Mouse (Mus musculus): Measurements from ENCODE around the gene Tcf19. TPM values are rescaled to one million over a fixed set of nuclear protein-coding genes. Genes with fewer than 3 reads are reported as not detected.
"Not testable (repeated sequence)": the region's sequence is repeated elsewhere in the genome, so short reads cannot be mapped to it uniquely, and the experiment has no call there.

Tcf19 gene
- polyA plus RNA-seq, 1 experiment from 2014 or later: 14.9 TPM

- no peaks in the 10 kb centered on the region for H3K27me3 ChIP-seq
- no peak overlapping the region for H3K4me3 ChIP-seq
- no peak overlapping the region for H3K4me2 ChIP-seq
- H3K4me1 ChIP-seq (replicated peaks): no peaks in the 10 kb centered on the region
- no peak for ATAC-seq (ENCODE audit: low FRiP score)
- WGBS: 91% methylated on average over 9 of the region's 9 CpGs
- H3K9me3 ChIP-seq: no peaks in the 10 kb centered on the region
- no peak overlapping the region for H3K27ac ChIP-seq
- H3K36me3 ChIP-seq: peaks cover 19% of the 10 kb centered on the region
- no peak overlapping the region for H3K9ac ChIP-seq
Measured at GRCm38 (mm10) chr17:35524354-35524753, 7.7 kb upstream of the Tcf19 start.

- Histone ChIP-seq H3K27me3 (peaks cover 14% of the 10 kb centered on the region; the same call in 1 of the 2 replicates), H3K4me3 (peak overlapping the region; percentile 56), H3K4me2 (peak overlapping the region; percentile 84), H3K4me1 (replicated peaks) (peaks cover 38% of the 10 kb centered on the region), H3K36me3 (no peaks in the 10 kb centered on the region), H3K9ac (peak overlapping the region; percentile 61), H3K27ac (no peak overlapping the region), H3K9me3 (no peaks in the 10 kb centered on the region)
- WGBS: 9% methylated on average over 12 of the region's 12 CpGs
- ATAC-seq (ENCODE audit: low FRiP score): no peak
Measured at GRCm38 (mm10) chr17:35517526-35517925, 902 bp upstream of the Tcf19 start.

GRCm38 (mm10) chr17:35515911-35516640 lies 548 bp downstream of the Tcf19 start:
- H3K27me3 ChIP-seq: peaks cover 14% of the 10 kb centered on the region; the same call in 1 of the 2 replicates
- H3K9me3 ChIP-seq: no peaks in the 10 kb centered on the region
- ATAC-seq (ENCODE audit: low FRiP score): peak; percentile 44; the same call in 1 of the 2 replicates
- H3K27ac ChIP-seq: no peak overlapping the region
- H3K4me3 ChIP-seq: peak overlapping the region; percentile 56
- H3K4me1 ChIP-seq (replicated peaks): peaks cover 38% of the 10 kb centered on the region
- 5% methylated on average over 25 of the region's 25 CpGs for WGBS
- no peaks in the 10 kb centered on the region for H3K36me3 ChIP-seq
- H3K9ac ChIP-seq: peak overlapping the region; percentile 71
- H3K4me2 ChIP-seq: peak overlapping the region; percentile 84

- peaks cover 38% of the 10 kb centered on the region for H3K4me1 ChIP-seq (replicated peaks)
- peaks cover 15% of the 10 kb centered on the region; the same call in 1 of the 2 replicates for H3K27me3 ChIP-seq
- no peak overlapping the region for H3K4me3 ChIP-seq
- 0 out of 2 replicates have a peak overlapping the region, but pooled peaks have one; percentile 6 for H3K9ac ChIP-seq
- no peak overlapping the region for H3K27ac ChIP-seq
- WGBS: 40% methylated on average over 6 of the region's 6 CpGs
- 0 out of 2 replicates have a peak overlapping the region, but pooled peaks have one; percentile 84 for H3K4me2 ChIP-seq
- no peak for ATAC-seq (ENCODE audit: low FRiP score)
- H3K9me3 ChIP-seq: no peaks in the 10 kb centered on the region
- H3K36me3 ChIP-seq: no peaks in the 10 kb centered on the region
Measured at GRCm38 (mm10) chr17:35514756-35515155, 1.9 kb downstream of the Tcf19 start.

GRCm38 (mm10) chr17:35513886-35514285 lies 2.7 kb downstream of the Tcf19 start:
- 13% methylated on average over 2 of the region's 2 CpGs for WGBS
- Histone ChIP-seq H3K9ac (no peak overlapping the region), H3K9me3 (no peaks in the 10 kb centered on the region), H3K27ac (no peak overlapping the region), H3K36me3 (no peaks in the 10 kb centered on the region), H3K4me2 (no peak overlapping the region), H3K27me3 (peaks cover 22% of the 10 kb centered on the region), H3K4me1 (replicated peaks) (peaks cover 38% of the 10 kb centered on the region), H3K4me3 (no peak overlapping the region)
- no peak for ATAC-seq (ENCODE audit: low FRiP score)

GRCm38 (mm10) chr17:35512916-35513626 lies 3.6 kb downstream of the Tcf19 start:
- no peaks in the 10 kb centered on the region for H3K9me3 ChIP-seq
- H3K4me2 ChIP-seq: no peak overlapping the region
- H3K27me3 ChIP-seq: peaks cover 26% of the 10 kb centered on the region
- peaks cover 35% of the 10 kb centered on the region for H3K4me1 ChIP-seq (replicated peaks)
- ATAC-seq (ENCODE audit: low FRiP score): no peak
- 85% methylated on average over 7 of the region's 7 CpGs for WGBS
- no peaks in the 10 kb centered on the region for H3K36me3 ChIP-seq
- H3K4me3 ChIP-seq: no peak overlapping the region
- H3K27ac ChIP-seq: no peak overlapping the region
- H3K9ac ChIP-seq: no peak overlapping the region

GRCm38 (mm10) chr17:35509284-35509683 lies 7.3 kb downstream of the Tcf19 start:
- Histone ChIP-seq H3K27me3 (peaks cover 50% of the 10 kb centered on the region), H3K27ac (no peak overlapping the region), H3K9me3 (no peaks in the 10 kb centered on the region), H3K4me2 (no peak overlapping the region), H3K4me1 (replicated peaks) (peaks cover 3% of the 10 kb centered on the region; the same call in 1 of the 2 replicates), H3K4me3 (no peak overlapping the region), H3K9ac (no peak overlapping the region), H3K36me3 (no peaks in the 10 kb centered on the region)
- ATAC-seq (ENCODE audit: low FRiP score): no peak
- WGBS: 54% methylated on average over 8 of the region's 8 CpGs

GRCm38 (mm10) chr17:35508279-35508678 lies 8.3 kb downstream of the Tcf19 start:
- H3K4me2 ChIP-seq; H3K4me1 ChIP-seq (replicated peaks); ATAC-seq (ENCODE audit: low FRiP score); H3K27ac ChIP-seq; H3K36me3 ChIP-seq; H3K4me3 ChIP-seq; H3K9me3 ChIP-seq; H3K9ac ChIP-seq: not testable (repeated sequence)
- peaks cover 50% of the 10 kb centered on the region for H3K27me3 ChIP-seq
- WGBS: 59% methylated on average over 5 of the region's 5 CpGs

- peaks cover 52% of the 10 kb centered on the region for H3K27me3 ChIP-seq
- no peak overlapping the region for H3K4me3 ChIP-seq
- H3K27ac ChIP-seq: no peak overlapping the region
- no peak overlapping the region for H3K9ac ChIP-seq
- no peaks in the 10 kb centered on the region for H3K4me1 ChIP-seq (replicated peaks)
- no peak for ATAC-seq (ENCODE audit: low FRiP score)
- H3K9me3 ChIP-seq: no peaks in the 10 kb centered on the region
- WGBS: 28% methylated on average over 13 of the region's 13 CpGs
- H3K36me3 ChIP-seq: no peaks in the 10 kb centered on the region
- no peak overlapping the region for H3K4me2 ChIP-seq
Measured at GRCm38 (mm10) chr17:35507556-35508260, 8.9 kb downstream of the Tcf19 start.

- Histone ChIP-seq H3K36me3 (no peaks in the 10 kb centered on the region), H3K27me3 (peaks cover 54% of the 10 kb centered on the region), H3K27ac (no peak overlapping the region), H3K4me2 (no peak overlapping the region), H3K4me3 (no peak overlapping the region), H3K9me3 (no peaks in the 10 kb centered on the region), H3K9ac (no peak overlapping the region), H3K4me1 (replicated peaks) (no peaks in the 10 kb centered on the region)
- no peak for ATAC-seq (ENCODE audit: low FRiP score)
- 15% methylated on average over 10 of the region's 10 CpGs for WGBS
Measured at GRCm38 (mm10) chr17:35506881-35507280, 9.7 kb downstream of the Tcf19 start.

GRCm38 (mm10) chr17:35505776-35506175 lies 10.8 kb downstream of the Tcf19 start, which contains the start of gene Pou5f1:
TSS of gene Pou5f1 (plus strand) at chr17:35506018.
- H3K9me3 ChIP-seq: no peaks in the 10 kb centered on the region
- ATAC-seq (ENCODE audit: low FRiP score): no peak
- WGBS: 26% methylated on average over 13 of the region's 13 CpGs
- no peak within 1 kb of the TSS for H3K4me2 ChIP-seq
- no peaks in the 10 kb centered on the region for H3K36me3 ChIP-seq
- no peak within 1 kb of the TSS for H3K4me3 ChIP-seq
- H3K27ac ChIP-seq: no peak within 1 kb of the TSS
- peaks cover 54% of the 10 kb centered on the region for H3K27me3 ChIP-seq
- H3K9ac ChIP-seq: no peak within 1 kb of the TSS
- H3K4me1 ChIP-seq (replicated peaks): no peaks in the 10 kb centered on the region
